Mouse (Mus musculus) embryonic fibroblast, embryonic 13.5 days (primary cell): ENCODE data around the gene Ptprr.

Experiments used
- CTCF ChIP-seq: IDR thresholded peaks from 2 replicates; pipeline ENCODE4 v1.5.1; 2011; ENCODE audit warnings: mild to moderate bottlenecking, control low read depth, low read length, moderate library complexity, borderline replicate concordance; ENCODE audit not compliant: insufficient read depth
- POLR2A ChIP-seq: IDR thresholded peaks from 2 replicates; pipeline ENCODE4 v1.6.1; 2011; ENCODE audit warnings: low read depth, mild to moderate bottlenecking, control low read depth, low read length, moderate library complexity

- TF ChIP-seq POLR2A (no peak), CTCF (no peak)
These were observed 202.5 kb downstream of the Ptprr start for GRCm38 (mm10) chr10:116220336-116221118.
